In genomic region chr10:25433524-25433923, GRCm38 (mm10) we compare ENCODE assay signal across 9 mouse cellular contexts.
DNase-seq lines count a peak whose midpoint lies in the region; ATAC-seq and TF ChIP-seq lines count a peak whose summit lies in the region.
"Had no signal": no experiment of that assay in that cellular context is flagged by ENCODE, and none has a peak within 500 bp of the region (broad histone marks: within the 10 kb centered on the region; RNA-seq: fewer than 3 reads in every experiment).

No protein-coding gene starts in this region.

- H3K9me3 ChIP-seq in heart, embryonic 11.5 days (replicated peaks; ENCODE audit: control insufficient read depth, low read length), result no peaks in the 10 kb centered on the region
- H3K9me3 ChIP-seq in lung, postnatal 0 days (ENCODE audit: low read length), result no peaks in the 10 kb centered on the region
- no peaks in the 10 kb centered on the region for H3K9me3 ChIP-seq in embryonic facial prominence, embryonic 12.5 days

- peak overlapping the region; percentile 34; the same call in 1 of the 2 replicates for H3K4me2 ChIP-seq in heart, embryonic 11.5 days
- H3K4me2 ChIP-seq in lung, postnatal 0 days (replicated peaks; ENCODE audit: low read depth, low read length), result no peak overlapping the region
- H3K4me2 ChIP-seq in embryonic facial prominence, embryonic 12.5 days (replicated peaks), result no peak overlapping the region

- peak overlapping the region; percentile 82 for H3K27ac ChIP-seq in heart, embryonic 11.5 days (ENCODE audit: low read depth, low read length)
- peak overlapping the region; percentile 17; the same call in 1 of the 2 replicates for H3K27ac ChIP-seq in lung, postnatal 0 days (ENCODE audit: low read length)
- no peak overlapping the region for H3K27ac ChIP-seq in embryonic facial prominence, embryonic 12.5 days
- H3K27ac ChIP-seq: liver, embryonic 14.5 days had no signal

- 8% methylated on average over 3 of the region's 3 CpGs for WGBS in heart, embryonic 11.5 days (ENCODE audit: insufficient replicate concordance)
- WGBS in lung, postnatal 0 days, result 27% methylated on average over 3 of the region's 3 CpGs
- 18% methylated on average over 3 of the region's 3 CpGs for WGBS in embryonic facial prominence, embryonic 12.5 days

- H3K9ac ChIP-seq in heart, embryonic 11.5 days (ENCODE audit: low read depth, low read length), result no peak overlapping the region
- no peak overlapping the region for H3K9ac ChIP-seq in lung, postnatal 0 days (replicated peaks; ENCODE audit: low read depth)
- H3K9ac ChIP-seq in embryonic facial prominence, embryonic 12.5 days, result no peak overlapping the region
- H3K9ac ChIP-seq: liver, embryonic 14.5 days had no signal

- 0 out of 2 replicates have a peak, but pooled peaks have one; percentile 46 for ATAC-seq in heart, embryonic 11.5 days (replicated peaks; ENCODE audit: insufficient number of reproducible peaks, low FRiP score, low TSS enrichment)
- no peak for ATAC-seq in lung, postnatal 0 days
- peak; percentile 60; the same call in 1 of the 2 replicates for ATAC-seq in embryonic facial prominence, embryonic 12.5 days (ENCODE audit: insufficient number of reproducible peaks, insufficient read depth, low FRiP score, low TSS enrichment)

- peaks cover 47% of the 10 kb centered on the region for H3K4me1 ChIP-seq in heart, embryonic 11.5 days (ENCODE audit: control insufficient read depth, insufficient read depth, low read length)
- H3K4me1 ChIP-seq in lung, postnatal 0 days (ENCODE audit: insufficient read depth, low read depth, low read length), result peaks cover 18% of the 10 kb centered on the region; the same call in 1 of the 2 replicates
- H3K4me1 ChIP-seq in embryonic facial prominence, embryonic 12.5 days, result peaks cover 50% of the 10 kb centered on the region

- no peak overlapping the region for H3K4me3 ChIP-seq in heart, embryonic 11.5 days (ENCODE audit: low read depth, low read length)
- no peak overlapping the region for H3K4me3 ChIP-seq in lung, postnatal 0 days (ENCODE audit: low read depth, low read length)
- no peak overlapping the region for H3K4me3 ChIP-seq in embryonic facial prominence, embryonic 12.5 days

- H3K36me3 ChIP-seq in heart, embryonic 11.5 days (ENCODE audit: control insufficient read depth, insufficient read depth, low read length), result no peaks in the 10 kb centered on the region
- no peaks in the 10 kb centered on the region for H3K36me3 ChIP-seq in lung, postnatal 0 days (ENCODE audit: insufficient read depth, low read length)
- no peaks in the 10 kb centered on the region for H3K36me3 ChIP-seq in embryonic facial prominence, embryonic 12.5 days

- no peak for DNase-seq in heart, adult 9 months (ENCODE audit: low spot score in 2 of 2)
- no peak for DNase-seq in lung, postnatal 0 days (ENCODE audit: low spot score)
- no peak for DNase-seq in lung, postnatal 36 days
- DNase-seq in retina, embryonic 14.5 days (ENCODE audit: low spot score), result peak; percentile 95
- DNase-seq in thymus, adult 18-20 months, result no peak
- no peak for DNase-seq in gastrocnemius, postnatal 4 days (ENCODE audit: low spot score in 2 of 2)

- TF ChIP-seq CTCF in lung, postnatal 0 days (IDR thresholded peaks at IDR 0.05), result no peak

- TF ChIP-seq EP300 in lung, postnatal 0 days (IDR thresholded peaks at IDR 0.05), result no peak

- H3K27me3 ChIP-seq in heart, embryonic 11.5 days (ENCODE audit: control insufficient read depth, insufficient read depth, low read length), result no peaks in the 10 kb centered on the region
- no peaks in the 10 kb centered on the region for H3K27me3 ChIP-seq in lung, postnatal 0 days (replicated peaks; ENCODE audit: insufficient read depth, low read length)
- no peaks in the 10 kb centered on the region for H3K27me3 ChIP-seq in embryonic facial prominence, embryonic 12.5 days
